Mouse (Mus musculus) stomach, postnatal 0 days (tissue): Measurements from ENCODE around the gene Zfp697.
"Not testable (repeated sequence)": the region's sequence is repeated elsewhere in the genome, so short reads cannot be mapped to it uniquely, and the experiment has no call there.

Source experiments
- CTCF ChIP-seq: IDR thresholded peaks from 2 replicates; pipeline ENCODE4 v1.5.1; 2016; ENCODE audit warnings: antibody characterized with exemption, low read depth, mild to moderate bottlenecking, moderate library complexity
- EP300 ChIP-seq: optimal IDR thresholded peaks from 2 replicates; pipeline ENCODE3; 2016; ENCODE audit warnings: antibody characterized with exemption

DNA sequence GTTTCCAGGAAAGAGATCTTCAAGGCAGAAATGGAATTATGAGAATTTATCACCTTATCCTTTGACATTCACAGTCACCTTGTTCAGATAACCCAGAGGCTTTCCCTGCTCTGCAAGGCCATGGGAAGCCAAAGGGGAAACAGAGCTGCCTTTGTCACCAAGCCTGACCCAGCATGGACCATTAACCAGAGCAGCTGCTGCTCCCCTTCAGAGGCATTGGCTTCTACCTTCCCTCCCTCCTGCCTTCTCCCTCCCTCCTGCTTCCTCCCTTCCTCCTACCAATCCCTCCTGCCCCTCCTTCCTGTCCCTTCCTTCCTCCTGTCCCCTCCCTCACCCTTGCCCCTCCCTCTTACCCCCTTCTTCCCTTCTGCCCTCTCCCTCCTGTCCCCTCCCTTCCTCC, 165.4 kb downstream of the Zfp697 start:
- not testable (repeated sequence) for TF ChIP-seq EP300, CTCF
